Mouse (Mus musculus) liver, embryonic 14.5 days (tissue): ENCODE results near the gene Gstt4.

Experiments used
- CTCF ChIP-seq: IDR thresholded peaks from 2 replicates; pipeline ENCODE4 v1.5.1; 2016; ENCODE audit warnings: antibody characterized with exemption, low read depth, control low read depth
- EP300 ChIP-seq: IDR thresholded peaks from 2 replicates; pipeline ENCODE4 v1.6.1; 2016; ENCODE audit warnings: antibody characterized with exemption, low read depth

- TF ChIP-seq CTCF (no peak), EP300 (no peak)
Observed at GRCm38 (mm10) chr10:75789081-75789735, 33.1 kb downstream of the Gstt4 start.
